Mouse (Mus musculus) brain, embryonic 14.5 days (tissue): ENCODE results near the gene Cd70.

ENCODE experiments used
- CTCF ChIP-seq: fragments of 200-500 bp; IDR thresholded peaks from 2 replicates; pipeline ENCODE4 v1.5.1; 2012; ENCODE audit warnings: inconsistent platforms, mild to moderate bottlenecking, moderate library complexity, borderline replicate concordance; ENCODE audit not compliant: insufficient read depth, insufficient read length; ENCODE audit errors: extremely low read depth
- POLR2A ChIP-seq: fragments of 200-500 bp; IDR thresholded peaks from 2 replicates; pipeline ENCODE4 v1.6.1; 2012; ENCODE audit warnings: mild to moderate bottlenecking, inconsistent platforms, borderline replicate concordance; ENCODE audit not compliant: poor library complexity, insufficient read depth, insufficient read length, severe bottlenecking; ENCODE audit errors: extremely low read depth

- TF ChIP-seq POLR2A: no peak
- TF ChIP-seq CTCF: no peak
Observed at GRCm38 (mm10) chr17:57148343-57148742, 1.2 kb downstream of the Cd70 start.
